Mouse (Mus musculus): Measurements from ENCODE around the gene Cry2.

GRCm38 (mm10) chr2:92443313-92443712 is 9.5 kb upstream of the Cry2 start:
- TF ChIP-seq CTCF (conservative IDR thresholded peaks at IDR 0.05; ENCODE audit: low read length) (no peak), NANOG (IDR thresholded peaks at IDR 0.05; ENCODE audit: borderline replicate concordance, low read length) (no peak)
